Mouse (Mus musculus) cortical plate, adult 2 months (tissue): ENCODE data around the gene Prtg.

ENCODE experiments used
- CTCF ChIP-seq: fragments of 200-500 bp; IDR thresholded peaks from 2 replicates; pipeline ENCODE4 v1.5.1; 2011; ENCODE audit warnings: mild to moderate bottlenecking, control low read depth, low read length; ENCODE audit not compliant: insufficient read depth; ENCODE audit errors: extremely low read depth
- POLR2A ChIP-seq: fragments of 200-500 bp; IDR thresholded peaks from 2 replicates; pipeline ENCODE4 v1.6.1; 2011; ENCODE audit warnings: mild to moderate bottlenecking, low read length, control low read depth; ENCODE audit not compliant: insufficient read depth; ENCODE audit errors: extremely low read depth

- TF ChIP-seq CTCF = no peak
- no peak for TF ChIP-seq POLR2A
Measured at GRCm38 (mm10) chr9:72846160-72846559, 39.5 kb downstream of the Prtg start.
